Mouse (Mus musculus) CD4-positive naive resting alpha-beta T cell, adult 76 days (primary cell): ENCODE measurements around the gene Cyp3a13. TPM values are rescaled to one million over a fixed set of nuclear protein-coding genes. Genes with fewer than 3 reads are reported as not detected.

Source experiments
- total RNA-seq: library from RNA; stranded (reverse); gene quantifications from one replicate; pipeline ENCODE4 v1.2.4, GENCODE M21; 2023

The Cyp3a13 gene
- total RNA-seq, result not detected

DNA sequence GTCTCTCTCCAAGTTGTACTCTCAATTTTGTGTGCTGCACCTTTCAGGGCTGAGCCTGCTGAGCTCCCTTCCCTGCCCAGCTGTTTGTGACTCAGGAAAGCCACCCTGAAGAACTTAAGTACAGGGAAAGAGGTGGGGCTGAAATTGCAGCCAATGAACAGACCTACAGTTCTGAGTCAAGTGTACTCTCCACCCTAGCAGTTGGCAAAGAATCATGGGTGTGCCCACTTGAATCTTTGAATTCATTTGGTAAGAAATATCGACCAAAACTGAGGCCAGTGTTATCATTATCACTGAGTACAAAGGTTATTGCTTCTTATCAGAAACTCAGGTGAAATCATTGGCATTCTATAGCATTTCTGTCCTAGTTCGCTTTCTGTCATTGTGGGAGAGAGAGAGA lies at the start of gene Cyp3a13:
TSS of gene Cyp3a13 (minus strand) at position 88 of the 400 bp plus-strand sequence.

DNA sequence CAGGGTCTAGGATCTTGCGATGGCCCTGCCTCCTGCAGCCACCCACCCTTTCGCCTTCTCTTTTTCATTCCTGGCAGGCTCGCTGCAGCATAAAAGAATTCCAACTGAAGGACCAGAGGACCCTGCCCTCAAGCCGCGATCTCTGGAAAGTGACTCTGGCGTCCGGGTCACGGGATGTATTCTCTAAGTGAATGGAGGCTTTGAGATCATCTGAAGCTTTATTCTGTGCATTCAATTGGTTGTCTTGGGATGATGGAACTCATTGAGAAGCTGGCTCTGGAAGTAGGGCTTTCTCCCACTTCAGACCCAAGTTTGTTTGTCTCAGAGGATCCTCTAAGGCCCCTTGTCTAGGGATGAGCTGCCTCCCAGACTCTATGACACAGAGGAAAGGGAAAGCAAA lies 41.5 kb upstream of the Cyp3a13 start, which contains the start of gene Gjc3:
TSS of gene Gjc3 (minus strand) at position 154 of the 400 bp plus-strand sequence.

DNA sequence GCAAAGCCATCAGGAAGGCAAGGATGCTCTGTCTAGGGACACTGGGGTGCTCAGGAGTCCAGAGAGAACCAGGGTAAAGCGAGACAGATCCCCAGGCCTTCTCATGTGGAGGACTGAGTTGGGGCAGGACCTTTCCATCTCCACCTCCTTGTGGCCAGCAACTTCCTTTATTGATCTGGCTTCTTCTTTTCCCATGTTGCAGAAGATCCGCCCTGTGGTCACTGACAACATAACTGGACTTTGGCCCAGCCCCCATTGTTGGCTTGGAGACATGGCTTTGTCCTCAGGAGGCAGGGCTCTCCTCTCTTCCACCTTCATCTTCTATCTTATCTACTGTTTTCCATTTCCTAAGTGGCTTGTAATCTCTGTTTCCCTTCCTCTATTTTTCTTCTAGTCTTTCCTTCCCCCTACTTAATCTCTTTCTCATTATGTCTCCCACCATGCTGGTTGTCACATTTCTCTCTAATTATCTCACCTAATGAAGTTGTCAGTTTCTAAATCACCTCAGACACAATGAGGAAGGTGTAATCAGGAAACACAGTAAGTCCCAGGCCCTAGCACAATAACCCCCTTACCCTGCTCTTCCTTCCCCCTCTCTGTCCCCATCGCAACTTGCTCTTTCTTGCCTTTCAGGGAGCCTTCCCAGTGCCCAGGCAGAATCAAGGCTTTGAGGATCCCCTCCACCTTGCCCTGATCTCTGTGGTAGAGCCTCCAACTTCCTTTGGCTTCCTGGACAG lies 49.6 kb downstream of the Cyp3a13 start, which contains the start of gene Pilrb2:
TSS of gene Pilrb2 (minus strand) at position 172 of the 737 bp plus-strand sequence.

DNA sequence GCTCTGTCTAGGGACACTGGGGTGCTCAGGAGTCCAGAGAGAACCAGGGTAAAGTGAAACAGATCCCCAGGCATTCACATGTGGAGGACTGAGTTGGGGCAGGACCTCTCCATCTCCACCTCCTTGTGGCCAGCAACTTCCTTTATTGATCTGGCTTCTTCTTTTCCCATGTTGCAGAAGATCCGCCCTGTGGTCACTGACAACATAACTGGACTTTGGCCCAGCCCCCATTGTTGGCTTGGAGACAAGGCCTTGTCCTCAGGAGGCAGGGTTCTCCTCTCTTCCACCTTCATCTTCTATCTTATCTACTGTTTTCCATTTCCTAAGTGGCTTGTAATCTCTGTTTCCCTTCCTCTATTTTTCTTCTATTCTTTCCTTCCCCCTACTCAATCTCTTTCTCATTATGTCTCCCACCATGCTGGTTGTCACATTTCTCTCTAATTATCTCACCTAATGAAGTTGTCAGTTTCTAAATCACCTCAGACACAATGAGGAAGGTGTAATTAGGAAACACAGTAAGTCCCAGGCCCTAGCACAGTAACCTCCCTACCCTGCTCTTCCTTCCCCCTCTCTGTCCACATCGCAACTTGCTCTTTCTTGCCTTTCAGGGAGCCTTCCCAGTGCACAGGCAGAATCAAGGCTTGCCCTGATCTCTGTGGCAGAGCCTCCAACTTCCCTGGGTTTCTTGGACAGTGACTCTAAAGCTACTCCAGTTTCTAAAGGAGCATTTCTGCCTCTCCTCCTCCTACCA lies 63.3 kb downstream of the Cyp3a13 start, which contains the start of gene Pilrb1:
TSS of gene Pilrb1 (minus strand) at position 147 of the 751 bp plus-strand sequence.

Other genes starting within 250 kb of the Cyp3a13 start
- gene Agfg2, start 236.9 kb downstream of the Cyp3a13 start, total RNA-seq, result 23.5 TPM
- 2.0 TPM for gene Nyap1, start 180.0 kb downstream of the Cyp3a13 start, total RNA-seq
- gene Tsc22d4, start 175.9 kb downstream of the Cyp3a13 start, total RNA-seq, result 183 TPM
- gene Ppp1r35, start 142.8 kb downstream of the Cyp3a13 start, total RNA-seq, result 18.2 TPM
- gene Mepce, start 134.0 kb downstream of the Cyp3a13 start, total RNA-seq, result 212 TPM
- 14.8 TPM for gene Zcwpw1, start 133.8 kb downstream of the Cyp3a13 start, total RNA-seq
- 6.1 TPM for gene Pilra, start 85.3 kb downstream of the Cyp3a13 start, total RNA-seq
- gene Pilrb1, start 63.5 kb downstream of the Cyp3a13 start, total RNA-seq, result 4.0 TPM
- gene Pilrb2, start 49.8 kb downstream of the Cyp3a13 start, total RNA-seq, result 3.1 TPM
- gene Gjc3, start 41.5 kb upstream of the Cyp3a13 start, total RNA-seq, result not detected
- not detected for gene Azgp1, start 59.9 kb upstream of the Cyp3a13 start, total RNA-seq
- not detected for gene Smok3a, start 99.6 kb upstream of the Cyp3a13 start, total RNA-seq
- gene Smok3b, start 99.8 kb upstream of the Cyp3a13 start, total RNA-seq, result not detected
- gene Smok3c, start 131.6 kb upstream of the Cyp3a13 start, total RNA-seq, result not detected
- 29.9 TPM for gene Zkscan1, start 163.5 kb upstream of the Cyp3a13 start, total RNA-seq
- 14.7 TPM for gene Zscan21, start 195.3 kb upstream of the Cyp3a13 start, total RNA-seq
- 8.2 TPM for gene Zfp113, start 234.1 kb upstream of the Cyp3a13 start, total RNA-seq
- 54.9 TPM for gene Cops6, start 239.5 kb upstream of the Cyp3a13 start, total RNA-seq